Mouse (Mus musculus): ENCODE measurements around the gene Smad5.
A peak's percentile ranks its signal among the peaks of the same experiment; 100 is the strongest.

Smad5 gene

DNA sequence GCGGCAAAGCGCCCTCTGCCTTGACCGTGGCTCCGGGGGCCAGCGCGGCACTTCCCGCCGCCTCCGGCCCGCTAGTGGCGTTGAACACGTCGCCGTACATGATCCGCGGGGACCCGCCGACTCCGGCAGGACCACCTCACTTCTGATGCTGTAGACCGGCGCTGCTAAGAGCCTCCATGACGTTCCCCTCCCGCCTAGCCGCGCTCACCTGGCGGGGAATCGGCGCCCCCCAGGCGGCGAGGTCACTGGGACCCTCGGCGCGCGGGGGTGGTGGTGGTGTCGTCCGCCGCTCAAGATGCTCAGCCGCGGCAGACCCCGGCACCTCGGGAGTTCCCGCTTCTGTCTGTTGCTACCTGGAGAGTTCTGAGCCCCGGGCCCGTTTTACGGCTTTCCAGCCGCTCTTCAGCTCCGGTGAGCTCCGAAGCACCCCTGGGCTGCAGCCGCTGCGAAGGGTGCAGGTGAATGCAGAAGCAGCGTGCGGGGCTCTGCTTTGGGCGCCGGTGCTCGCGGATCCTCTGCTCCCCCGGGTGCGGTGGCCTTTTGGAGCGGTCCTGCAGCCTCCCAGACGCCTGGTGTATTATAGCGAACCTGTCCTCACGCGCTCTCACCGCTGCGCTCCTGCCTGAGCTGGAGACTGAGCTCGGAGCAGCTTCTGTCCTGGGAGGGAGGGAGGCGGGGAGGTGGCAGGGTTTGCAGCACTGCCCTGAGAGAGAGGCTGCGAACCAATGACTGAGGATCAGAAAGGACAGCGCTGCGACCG lies 50.6 kb downstream of the Smad5 start, which contains the start of gene Gm45623:
TSS of gene Gm45623 (minus strand) at position 636 of the 760 bp plus-strand sequence.
- DNase-seq (ENCODE audit: low read depth) = no peak

DNA sequence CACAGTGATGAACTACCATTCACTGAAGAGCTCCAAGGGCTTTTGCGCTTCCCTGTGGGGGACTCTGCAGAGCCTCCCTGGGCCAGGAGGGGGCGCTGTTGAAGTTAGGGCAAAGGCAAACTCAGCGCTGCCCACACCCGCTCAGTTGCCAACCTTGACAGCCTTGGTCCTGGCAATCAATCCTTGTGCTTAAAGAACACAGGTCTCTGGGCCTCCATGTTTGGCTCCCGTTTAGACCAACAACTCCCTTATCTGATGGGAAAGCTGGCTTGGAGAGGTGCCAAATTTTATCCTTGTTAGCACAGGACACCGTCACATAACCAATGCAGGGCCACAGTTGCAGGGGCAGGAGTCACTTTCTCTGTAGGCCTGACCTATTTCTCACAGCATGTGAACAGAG lies 53.1 kb downstream of the Smad5 start:
- no peak for DNase-seq (ENCODE audit: low read depth)

DNA sequence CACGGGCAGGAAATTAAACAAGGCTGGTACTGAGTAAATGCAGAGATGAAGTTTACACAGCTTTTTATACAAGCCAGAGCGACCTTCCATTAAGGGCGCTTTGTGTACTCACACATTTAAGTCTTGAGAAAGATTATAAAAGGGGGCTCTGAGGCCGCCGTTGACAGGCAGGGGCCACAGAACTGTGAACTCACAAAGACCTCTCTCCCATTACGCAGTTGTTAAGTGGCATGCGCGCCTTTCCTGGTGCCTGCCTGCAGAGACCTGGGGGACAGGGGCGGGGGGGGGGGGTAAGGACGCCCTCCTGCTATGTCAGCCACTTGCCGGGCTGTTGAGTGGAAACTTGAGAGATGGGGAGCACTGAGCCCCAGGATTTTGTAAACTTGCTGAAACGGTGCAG lies 54.4 kb downstream of the Smad5 start:
- no peak for DNase-seq (ENCODE audit: low read depth)

DNA sequence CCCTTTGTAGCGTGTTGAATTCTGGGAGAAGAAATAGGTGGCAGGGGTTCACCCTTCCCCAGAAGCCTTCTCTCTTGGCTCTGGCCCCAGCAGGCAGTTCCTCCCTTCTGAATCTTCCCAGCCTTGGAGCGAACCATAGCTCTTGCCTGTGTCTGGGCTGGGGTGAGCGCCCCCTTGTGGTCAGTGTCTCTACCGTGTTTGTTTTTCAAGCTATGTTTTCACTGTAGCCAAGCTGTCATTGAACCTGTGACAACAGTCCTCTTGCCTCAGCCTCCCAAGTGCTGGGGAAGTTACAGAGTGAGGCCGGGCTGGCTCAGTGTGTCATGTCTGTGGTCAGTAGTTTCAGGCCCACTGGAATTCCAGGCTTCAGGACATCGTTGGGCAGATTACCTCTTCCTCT lies 55.7 kb downstream of the Smad5 start:
- DNase-seq (ENCODE audit: low read depth) = no peak

DNA sequence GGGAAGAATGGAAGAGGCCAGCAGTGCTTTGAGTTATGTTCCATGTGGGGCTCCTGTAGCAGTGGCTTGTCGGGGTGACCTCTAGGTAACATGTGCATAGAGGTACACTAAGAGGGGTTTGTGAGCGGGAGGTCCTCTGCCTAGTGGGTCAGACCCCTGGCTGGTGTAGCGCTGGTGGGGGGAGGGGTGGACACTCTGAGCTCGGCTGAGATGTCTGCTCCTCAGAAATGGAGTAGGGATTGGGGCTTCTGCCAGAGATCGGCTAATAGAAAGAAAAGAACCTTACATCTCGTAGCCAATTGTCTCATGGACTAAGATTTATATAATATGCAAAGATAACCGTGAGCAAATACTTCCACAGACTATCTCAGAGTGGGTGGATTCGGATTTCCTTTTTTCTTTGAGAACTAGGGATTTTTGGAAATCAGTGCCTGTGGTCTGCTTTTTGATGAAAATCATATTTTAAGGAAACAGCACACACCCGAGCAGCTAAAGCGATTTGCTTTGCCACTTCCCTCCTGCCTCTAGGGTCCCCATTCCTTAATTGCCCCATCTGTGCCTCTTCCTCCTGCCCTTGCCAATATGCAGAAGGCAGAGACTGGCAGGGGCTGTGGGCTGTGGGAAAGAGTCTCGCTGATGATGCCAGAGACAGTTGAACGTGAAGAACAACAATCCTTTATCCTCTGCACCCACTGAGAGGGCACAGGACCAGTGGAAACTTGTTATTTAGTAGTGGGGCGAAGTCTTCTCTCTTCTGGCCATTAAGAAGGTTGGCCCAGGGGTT lies 59.8 kb downstream of the Smad5 start:
- DNase-seq (ENCODE audit: low read depth) = no peak

DNA sequence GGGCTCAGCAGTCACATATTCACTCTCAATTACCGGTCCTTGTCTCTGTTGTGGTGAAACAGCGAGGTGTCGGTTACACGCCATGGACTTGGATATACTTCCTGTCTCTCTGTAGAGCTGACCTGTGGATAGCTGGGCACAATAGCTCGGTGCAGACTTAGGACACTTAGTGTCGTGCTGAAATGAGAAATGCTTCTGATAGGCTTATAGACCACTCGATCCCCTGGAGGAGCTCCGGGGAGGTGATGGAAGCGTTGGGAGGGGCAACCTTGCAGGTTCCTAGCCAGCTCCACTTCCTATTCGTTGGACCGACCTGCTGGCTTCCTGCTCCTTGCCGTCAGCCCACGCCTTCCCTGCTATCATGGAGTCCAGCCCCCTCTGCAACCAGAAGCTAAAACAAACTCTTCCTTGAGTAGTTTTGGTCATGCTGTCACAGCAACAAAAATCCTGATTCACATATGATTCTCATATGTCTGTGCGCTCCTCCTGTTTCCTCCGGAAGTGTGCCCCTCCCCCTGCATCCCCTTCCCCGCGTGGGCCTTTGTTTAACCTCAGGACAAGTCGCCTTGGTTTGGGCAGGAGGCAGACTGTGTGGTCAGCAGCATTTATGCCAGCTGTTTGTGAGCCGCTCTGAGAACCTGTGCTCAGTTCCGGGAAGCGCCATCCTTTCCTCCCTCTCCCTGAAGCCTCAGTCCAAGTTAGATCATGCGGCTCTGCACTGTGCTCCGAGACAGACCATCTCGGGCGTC lies 62.6 kb downstream of the Smad5 start:
- no peak for DNase-seq (ENCODE audit: low read depth)

DNA sequence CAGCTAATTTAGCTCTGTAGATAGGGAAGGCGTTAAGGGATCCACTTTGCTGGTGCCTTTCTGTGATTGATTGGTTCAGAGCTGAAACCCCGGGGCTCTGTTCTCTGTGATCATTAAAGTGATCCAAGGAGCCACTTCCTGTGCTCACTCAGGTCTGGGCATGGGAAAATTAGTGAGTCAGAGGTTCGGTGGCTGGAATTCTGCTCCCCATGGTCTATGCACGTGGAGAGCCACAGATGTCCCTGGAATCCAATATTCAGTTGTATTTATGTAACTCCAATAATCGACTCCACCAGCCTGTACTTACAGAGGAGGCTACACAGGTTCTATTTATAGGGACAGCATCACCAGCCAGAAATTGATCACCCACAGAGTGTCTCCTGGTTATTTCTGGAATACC lies 63.4 kb downstream of the Smad5 start:
- DNase-seq (ENCODE audit: low read depth) = peak; percentile 52

DNA sequence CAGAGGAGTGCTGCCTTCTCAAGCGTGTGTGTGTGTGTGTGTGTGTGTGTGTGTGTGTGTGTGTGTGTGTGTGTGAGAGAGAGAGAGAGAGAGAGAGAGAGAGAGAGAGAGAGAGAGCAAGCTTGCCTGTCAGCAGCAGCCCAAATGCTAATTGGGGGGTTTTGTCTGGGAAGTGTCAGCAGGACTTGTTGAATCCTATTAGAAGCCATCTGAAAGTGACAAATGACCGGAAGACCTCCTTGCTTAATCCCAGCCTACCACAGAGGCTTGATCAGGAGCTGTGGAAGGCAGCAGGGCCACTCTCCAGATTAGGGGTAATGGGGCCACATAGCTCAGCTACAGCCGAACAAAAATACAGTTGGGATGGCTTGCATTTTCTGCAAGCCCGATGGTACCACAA lies 66.6 kb downstream of the Smad5 start:
- DNase-seq (ENCODE audit: low read depth) = no peak

DNA sequence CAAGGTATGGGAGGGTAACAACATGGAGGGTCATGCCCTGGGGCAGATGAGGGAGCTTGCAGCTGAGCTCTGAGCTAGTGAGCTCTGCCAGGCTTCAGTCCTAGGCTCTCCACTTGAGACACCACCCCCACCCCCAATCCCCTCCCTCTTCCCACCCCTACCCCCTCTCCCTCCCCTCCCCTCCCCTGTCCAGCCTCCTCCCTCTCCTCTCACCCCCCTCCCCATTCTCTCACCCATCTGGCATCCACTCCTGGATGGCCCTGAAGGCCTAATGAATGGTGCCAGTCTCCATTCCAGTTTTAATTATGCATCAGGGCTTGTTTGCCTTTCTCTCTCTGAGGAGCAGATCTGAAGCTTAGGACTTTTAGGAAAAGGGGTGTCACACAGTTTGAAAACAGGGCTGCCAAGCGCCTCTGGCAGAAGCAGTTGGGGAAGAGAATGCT lies 67.3 kb downstream of the Smad5 start:
- no peak for DNase-seq (ENCODE audit: low read depth)

DNA sequence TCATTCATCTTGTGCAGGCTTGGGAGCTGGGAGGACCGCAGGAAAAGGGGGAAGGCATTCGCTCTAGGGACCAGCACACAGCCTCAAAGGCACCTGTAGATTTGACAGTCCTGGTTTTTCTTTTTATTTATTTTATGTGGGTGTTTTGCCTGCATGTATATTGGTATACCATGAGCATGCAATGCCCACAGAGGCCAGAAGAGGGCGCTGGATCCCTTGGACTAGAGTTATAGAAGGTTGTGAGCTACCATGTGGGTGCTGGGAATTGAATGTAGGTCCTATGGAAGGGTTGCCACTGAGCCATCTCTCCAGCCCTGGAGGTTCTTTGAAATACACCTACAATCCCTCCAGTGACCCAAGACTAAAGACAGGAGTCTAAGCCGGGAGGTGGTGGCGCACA lies 68.0 kb downstream of the Smad5 start:
- DNase-seq (ENCODE audit: low read depth) = no peak

DNA sequence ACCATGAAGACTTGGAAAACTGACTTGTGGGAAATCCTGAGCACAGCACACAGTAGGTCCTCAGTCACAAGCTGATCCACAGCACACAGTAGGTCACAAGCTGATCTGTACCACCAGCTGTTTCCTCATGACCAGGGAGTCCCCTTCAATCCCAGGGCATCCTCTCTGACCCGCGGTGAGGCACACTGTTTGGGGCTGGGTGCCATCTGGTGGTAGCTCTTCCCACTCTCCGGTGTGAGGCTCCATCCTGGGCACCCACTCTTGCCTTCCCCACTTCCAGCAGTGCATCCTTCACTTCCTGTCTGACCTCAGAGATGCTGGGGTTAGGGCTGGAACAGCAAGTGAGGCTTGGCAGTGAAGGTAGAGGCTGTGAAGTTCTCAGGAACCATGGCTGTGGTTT lies 69.8 kb downstream of the Smad5 start:
- DNase-seq (ENCODE audit: low read depth) = no peak

DNA sequence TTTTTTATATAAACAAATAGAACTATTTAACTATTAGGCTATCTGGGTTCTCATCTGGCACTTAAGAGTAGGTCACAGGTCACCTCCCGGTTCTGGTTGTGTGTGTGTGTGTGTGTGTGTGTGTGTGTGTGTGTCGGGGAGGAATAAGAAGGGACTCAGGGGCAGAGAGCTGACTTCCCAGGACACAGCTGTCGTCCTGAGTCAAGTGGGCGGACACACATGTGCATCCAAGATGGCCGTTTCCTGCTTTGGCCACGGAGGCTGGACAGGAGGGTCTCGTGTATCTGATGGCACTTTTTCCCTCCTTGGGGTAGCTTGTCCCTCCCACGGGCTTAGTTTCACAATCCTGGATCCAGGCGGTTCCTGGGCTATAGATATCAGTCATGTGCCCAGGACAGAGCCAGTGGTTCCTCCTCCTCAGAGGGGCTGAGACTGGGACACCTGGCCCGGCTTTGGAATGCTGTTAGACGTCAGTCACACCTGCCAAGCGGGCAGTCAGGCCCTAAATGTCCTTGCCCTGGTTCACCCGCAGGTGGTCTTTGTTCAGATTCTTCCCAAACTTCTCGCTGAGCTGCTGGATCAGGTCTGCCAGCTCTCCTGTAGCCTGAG lies 70.6 kb downstream of the Smad5 start:
- no peak for DNase-seq (ENCODE audit: low read depth)

DNA sequence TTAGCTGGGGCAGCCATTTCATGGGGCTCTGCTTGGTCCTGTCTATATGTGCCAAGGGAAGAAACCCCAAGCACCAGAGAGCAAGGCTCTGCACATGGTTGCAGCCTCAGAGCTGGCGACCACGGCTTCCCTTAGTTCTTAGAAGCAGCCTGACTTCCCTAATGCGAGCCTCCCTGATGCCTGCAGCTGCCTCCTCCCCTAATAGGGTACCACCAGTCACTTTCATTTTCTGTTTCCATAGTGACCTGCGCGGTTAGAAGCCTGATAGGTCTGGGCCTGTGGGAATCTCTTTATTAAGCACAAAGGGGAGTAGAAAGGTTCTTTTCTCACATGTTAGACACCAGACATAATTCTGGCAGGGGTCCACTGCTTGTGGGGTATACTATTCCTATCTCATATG lies 71.5 kb downstream of the Smad5 start:
- no peak for DNase-seq (ENCODE audit: low read depth)

DNA sequence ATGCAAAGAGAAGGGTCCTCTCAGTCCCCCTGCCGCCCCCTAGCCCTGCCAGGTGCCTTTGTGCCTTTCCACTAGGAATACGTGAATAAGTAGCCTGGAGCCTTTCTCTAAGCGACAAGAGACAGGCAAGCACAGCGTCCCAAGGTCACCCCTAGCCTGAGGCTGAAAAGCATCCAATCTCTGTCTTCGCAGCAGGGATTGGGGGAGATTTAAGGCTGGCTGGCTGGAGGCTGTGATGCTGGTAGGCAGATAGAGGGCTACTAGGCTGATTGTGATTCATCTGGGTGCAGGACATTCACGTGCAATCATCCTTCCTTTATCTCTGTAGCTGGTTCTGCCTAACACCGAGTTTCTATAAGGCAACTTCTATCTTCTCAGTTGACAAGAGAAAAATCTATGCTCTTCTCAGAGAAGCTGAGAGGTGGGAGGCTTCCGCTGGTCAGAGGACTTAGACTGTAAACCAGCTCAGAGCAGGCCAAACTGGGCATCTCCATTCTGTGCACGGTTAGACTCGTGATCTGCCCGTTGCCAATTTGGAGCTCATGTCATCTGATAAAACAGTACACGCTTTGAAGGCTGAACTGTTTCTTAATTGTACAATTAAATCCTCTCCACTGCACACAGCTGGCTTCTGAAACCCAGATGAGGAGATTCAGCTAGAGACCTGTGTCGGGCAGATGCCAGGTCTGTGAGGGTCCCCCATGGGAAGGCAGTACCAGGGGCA lies 78.1 kb downstream of the Smad5 start:
- no peak for DNase-seq (ENCODE audit: low read depth)

DNA sequence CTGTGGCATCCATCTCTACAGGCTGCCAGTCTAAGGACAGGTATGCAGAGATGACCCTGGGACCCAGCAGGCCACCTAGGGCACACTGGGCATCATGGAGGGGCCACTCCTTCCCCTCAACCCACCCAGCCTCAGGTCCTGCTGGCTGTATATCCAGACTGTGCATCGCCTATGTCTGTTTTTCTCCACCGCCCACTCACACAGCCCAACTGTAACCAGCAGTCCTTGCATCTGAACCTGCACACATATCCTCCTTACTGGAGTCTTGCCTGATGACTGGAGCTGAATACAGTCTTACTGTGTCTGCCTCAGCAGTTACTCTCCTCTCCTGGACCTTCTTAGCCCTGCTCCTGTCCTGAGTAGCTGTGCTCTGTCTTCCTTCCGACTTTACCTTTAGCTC lies 78.9 kb downstream of the Smad5 start:
- no peak for DNase-seq (ENCODE audit: low read depth)

DNA sequence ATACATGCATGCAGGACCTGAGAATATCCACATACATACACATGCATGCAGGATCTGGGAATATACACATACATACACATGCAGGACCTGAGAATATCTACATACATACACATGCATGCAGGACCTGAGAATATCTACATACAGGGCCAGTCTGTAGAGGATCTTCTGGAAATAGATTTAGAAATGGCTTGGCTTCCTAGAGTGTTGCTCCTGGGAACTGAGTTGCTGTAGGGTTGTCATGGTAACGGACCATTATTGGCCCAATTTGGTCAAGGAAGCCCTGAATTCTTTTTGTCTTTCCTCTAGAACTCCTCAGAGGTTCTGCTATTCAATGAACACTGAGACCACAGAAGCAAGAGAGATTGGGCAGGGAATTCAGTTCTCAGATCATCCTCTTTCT lies 79.8 kb downstream of the Smad5 start:
- DNase-seq (ENCODE audit: low read depth) = no peak

DNA sequence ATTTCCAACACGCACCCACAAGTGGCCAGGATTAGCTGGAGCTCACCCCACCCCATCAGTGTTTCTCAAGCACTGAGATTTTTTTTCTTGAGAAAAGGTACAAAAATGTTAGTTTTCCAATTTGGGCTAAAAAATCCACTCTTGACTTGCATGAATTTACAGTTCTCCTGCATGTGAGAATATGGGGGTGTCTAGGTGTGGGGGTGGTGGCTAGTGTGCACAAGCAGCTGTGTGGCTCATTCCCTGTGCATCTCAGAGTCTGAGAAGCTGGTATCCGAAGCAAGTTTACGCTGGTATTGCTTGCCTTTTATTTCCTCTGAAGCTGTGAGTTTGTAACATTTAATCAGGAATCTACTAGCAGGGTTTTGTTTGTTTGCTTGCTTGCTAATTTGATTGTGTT lies 87.9 kb downstream of the Smad5 start:
- no peak for DNase-seq (ENCODE audit: low read depth)

Data from fibroblast of lung, adult 2 months (primary cell).